Mouse (Mus musculus) myocyte (in vitro differentiated cells): ENCODE measurements around the gene Clpb.

Experiments
- POLR2A ChIP-seq: IDR thresholded peaks from one replicate; pipeline ENCODE4 v1.6.1; 2011; ENCODE audit warnings: low read depth, mild to moderate bottlenecking, control low read depth, moderate library complexity; ENCODE audit not compliant: insufficient read length
- POLR2AphosphoS2 ChIP-seq: IDR thresholded peaks from one replicate; pipeline ENCODE4 v1.6.1; 2011; ENCODE audit warnings: low read depth, control low read depth; ENCODE audit not compliant: insufficient read length
- TCF12 ChIP-seq: IDR thresholded peaks from one replicate; pipeline ENCODE4 v1.6.1; 2011; ENCODE audit warnings: mild to moderate bottlenecking, control low read depth; ENCODE audit not compliant: poor library complexity, insufficient read depth, severe bottlenecking
- TCF3 ChIP-seq: IDR thresholded peaks from one replicate; pipeline ENCODE4 v1.6.1; 2011; ENCODE audit warnings: low read depth, control low read depth; ENCODE audit not compliant: insufficient read length
- USF1 ChIP-seq: IDR thresholded peaks from one replicate; pipeline ENCODE4 v1.6.1; 2011; ENCODE audit warnings: low read depth, mild to moderate bottlenecking, control low read depth, moderate library complexity

DNA sequence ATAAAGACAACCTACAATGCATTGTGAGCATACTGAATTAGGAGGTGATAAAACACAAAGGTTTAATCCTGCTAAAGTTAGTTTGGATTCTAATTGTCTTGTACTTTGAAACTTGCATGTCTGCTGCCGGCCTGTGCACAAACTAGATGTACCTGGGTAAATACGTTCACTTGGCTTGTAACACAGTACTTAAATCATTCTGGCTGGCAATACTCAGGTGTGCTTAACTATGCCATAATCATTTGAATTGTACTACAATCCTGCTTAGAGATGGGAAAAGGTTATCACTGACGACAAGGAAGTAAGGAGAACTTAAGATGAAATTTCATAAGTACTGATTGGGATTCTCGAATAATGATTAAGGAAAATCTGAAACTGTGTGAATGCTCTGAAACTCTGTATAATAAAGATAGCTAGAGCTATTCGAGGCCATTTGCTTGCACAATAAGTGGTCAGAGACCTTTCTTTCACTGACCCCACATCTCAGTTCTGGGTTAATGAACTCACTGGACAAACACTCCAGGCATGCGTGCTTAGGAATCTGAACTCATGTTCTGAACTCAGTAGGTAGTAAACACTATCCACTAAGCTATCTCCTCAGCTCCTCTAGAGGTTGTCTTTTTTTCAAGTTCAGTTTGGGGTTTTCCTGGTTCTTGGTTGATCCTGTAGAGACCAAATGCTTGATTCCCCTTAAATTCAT is 47.1 kb upstream of the Clpb start:
- no peak for TF ChIP-seq POLR2A
- TF ChIP-seq USF1 = no peak
- TF ChIP-seq POLR2AphosphoS2 = no peak
- no peak for TF ChIP-seq TCF3
- no peak for TF ChIP-seq TCF12
